Mouse (Mus musculus): ENCODE results near the gene Tbc1d24.

The Tbc1d24 gene

GRCm38 (mm10) chr17:24205284-24205888 is at the start of gene Tbc1d24:
Gene Tbc1d24 (minus strand): TSS chr17:24205562.
- peak; percentile 93 for DNase-seq (ENCODE audit: low spot score)

- DNase-seq (ENCODE audit: low spot score), result no peak
Measured at GRCm38 (mm10) chr17:24252329-24252728, 47.0 kb upstream of the Tbc1d24 start.

DNA sequence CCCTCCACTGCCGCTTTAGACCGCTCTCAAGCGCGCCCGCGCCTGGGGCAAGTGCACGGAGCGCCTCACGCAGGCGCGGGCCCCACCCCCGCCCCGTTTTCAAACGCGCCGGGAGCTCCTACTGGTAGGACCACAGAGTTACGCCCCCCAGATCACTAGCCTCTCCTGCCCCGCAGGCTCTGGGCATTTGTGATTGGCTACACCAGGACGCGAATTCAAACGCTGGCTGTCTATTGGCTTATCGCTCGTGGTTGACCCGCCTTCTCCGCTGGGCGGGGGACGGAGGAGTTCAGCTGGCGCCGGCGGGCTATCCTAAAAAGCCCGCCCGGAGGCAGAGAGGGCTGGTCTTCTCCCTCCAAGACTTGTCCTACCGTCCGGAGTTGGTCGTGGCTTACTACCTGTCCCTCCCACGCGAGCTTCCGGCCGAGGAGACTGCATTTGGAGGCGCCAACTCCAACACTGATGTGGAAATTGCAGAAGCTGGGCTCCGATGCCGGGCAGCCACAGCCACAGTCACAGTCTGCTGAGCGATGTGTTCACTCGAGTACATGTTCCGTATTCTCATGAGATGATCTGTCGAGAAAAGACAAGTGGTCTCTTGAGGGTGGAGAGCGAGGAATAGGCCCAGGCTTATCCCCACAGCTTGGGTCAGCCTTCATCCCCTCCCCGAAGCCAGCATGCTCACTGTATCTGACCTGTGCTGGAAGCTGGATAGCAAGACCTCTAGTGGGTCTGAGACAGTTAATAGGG is 46.1 kb upstream of the Tbc1d24 start, which contains the start of gene Ccnf:
TSS of gene Ccnf (minus strand) at position 165 of the 750 bp plus-strand sequence.
- peak; percentile 98 for DNase-seq (ENCODE audit: low spot score)

- no peak for DNase-seq (ENCODE audit: low spot score)
Measured at GRCm38 (mm10) chr17:24250988-24251319, 45.6 kb upstream of the Tbc1d24 start.

DNA sequence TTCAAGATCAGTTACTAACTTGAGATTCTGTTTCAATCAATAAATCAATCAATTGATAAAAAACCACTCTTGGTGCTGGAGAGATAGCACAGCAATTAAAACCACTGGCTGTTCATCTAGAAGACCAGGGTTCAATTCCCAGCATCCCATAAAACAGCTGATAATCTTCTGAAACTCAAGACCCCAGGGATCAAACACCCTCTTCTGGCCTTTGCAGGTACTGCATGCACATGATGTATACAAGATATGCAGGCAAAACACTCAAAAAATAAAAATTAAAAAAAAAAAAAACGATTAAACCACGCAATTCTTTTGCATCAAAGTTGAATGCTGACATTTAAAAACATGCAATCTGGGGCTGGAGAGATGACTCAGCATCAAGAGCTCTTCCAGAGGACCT is 43.3 kb upstream of the Tbc1d24 start:
- DNase-seq (ENCODE audit: low spot score), result no peak

GRCm38 (mm10) chr17:24244061-24244460 is 38.7 kb upstream of the Tbc1d24 start:
- DNase-seq (ENCODE audit: low spot score), result no peak

DNA sequence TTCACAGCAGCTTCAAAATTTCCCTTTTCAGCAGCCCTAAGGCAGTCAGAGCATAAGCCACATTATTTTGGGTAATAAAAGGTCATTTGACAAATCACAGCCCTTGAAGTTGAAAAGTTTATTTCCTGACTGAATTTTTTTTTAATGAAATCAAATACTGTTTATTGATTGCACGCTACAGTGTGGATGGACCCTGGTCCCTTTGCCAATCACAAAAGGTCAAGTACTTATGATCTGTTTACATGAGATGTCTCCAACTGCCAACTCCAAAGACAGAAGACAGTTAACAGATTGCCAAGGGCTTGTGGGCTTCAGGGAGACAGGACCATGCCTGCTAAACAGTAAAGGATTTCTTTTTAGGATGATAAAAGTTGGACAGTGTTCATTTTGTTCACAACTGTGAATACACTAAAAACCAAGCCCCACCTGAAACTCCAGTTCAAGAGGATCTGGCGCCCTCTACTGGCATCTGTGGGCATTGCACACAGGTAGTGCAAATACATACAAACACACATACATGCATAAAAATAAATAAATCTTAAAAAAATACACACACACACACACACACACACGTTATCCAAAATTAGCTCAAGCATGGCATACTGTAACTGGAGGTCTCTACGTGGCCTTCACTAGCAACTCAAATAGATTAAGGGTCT is 38.1 kb upstream of the Tbc1d24 start:
- DNase-seq (ENCODE audit: low spot score), result no peak

GRCm38 (mm10) chr17:24236921-24237320 is 31.6 kb upstream of the Tbc1d24 start:
- no peak for DNase-seq (ENCODE audit: low spot score)

DNA sequence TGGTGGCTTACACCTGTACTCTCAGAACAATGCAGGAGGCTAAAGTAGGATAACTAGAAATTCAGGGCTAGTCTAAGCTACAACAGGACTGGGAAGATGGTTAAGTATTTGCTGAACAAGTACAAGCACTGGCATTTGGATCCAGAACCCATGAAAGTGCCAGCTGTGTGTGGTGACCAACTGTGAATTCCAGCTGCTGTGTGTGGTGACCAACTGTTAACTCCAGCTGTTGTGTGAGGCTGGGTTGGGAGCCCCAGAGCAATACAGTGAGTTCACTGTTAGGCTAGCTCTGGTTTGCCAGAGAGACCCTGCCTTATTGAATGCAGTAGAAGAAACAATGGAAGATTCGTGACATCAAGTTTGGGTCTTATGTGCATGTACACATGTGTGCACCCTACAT is 31.1 kb upstream of the Tbc1d24 start:
- DNase-seq (ENCODE audit: low spot score), result no peak

- DNase-seq (ENCODE audit: low spot score), result no peak
Measured at GRCm38 (mm10) chr17:24227941-24228340, 22.6 kb upstream of the Tbc1d24 start.

DNA sequence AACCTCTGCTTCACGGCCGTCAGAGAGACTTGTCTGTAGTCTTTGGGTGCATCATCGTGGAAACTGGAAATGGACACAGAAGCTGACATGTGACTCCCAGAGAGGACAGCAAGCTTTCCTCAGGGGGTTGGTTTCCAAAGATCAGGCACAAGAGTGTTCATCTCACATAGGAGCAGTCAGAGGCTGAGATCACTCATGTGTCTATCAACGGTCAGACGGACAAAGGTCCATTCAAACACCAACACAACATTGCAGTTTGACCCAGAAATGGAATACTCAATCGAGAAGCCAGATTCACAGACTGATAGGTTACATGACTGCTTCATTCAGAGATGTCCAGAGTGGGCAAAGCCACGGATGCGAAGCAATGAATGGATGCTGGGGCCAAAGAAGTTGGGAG is 21.4 kb upstream of the Tbc1d24 start:
- DNase-seq (ENCODE audit: low spot score), result no peak

GRCm38 (mm10) chr17:24225851-24226250 is 20.5 kb upstream of the Tbc1d24 start:
- no peak for DNase-seq (ENCODE audit: low spot score)

DNA sequence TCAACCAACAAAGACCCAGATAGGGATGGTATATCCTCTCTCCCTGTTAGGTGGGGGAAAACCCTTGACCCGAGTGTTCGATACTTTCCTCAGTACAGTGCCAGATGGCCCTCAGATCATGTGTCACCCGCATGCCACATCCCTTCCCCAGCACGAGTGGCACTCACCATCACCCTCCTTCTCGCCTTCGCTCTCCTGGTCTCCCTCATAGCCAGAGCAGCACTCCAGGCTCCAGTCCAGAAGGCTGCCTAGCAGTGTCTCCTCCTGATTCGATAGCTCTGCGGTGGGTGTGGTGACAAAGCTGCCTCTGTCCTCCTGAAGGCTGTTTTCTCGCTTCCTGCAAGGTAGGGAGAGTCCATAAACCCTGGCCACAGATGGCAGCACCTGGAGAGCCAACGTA is 19.4 kb upstream of the Tbc1d24 start:
- no peak for DNase-seq (ENCODE audit: low spot score)

GRCm38 (mm10) chr17:24223513-24223912 is 18.2 kb upstream of the Tbc1d24 start:
- no peak for DNase-seq (ENCODE audit: low spot score)

DNA sequence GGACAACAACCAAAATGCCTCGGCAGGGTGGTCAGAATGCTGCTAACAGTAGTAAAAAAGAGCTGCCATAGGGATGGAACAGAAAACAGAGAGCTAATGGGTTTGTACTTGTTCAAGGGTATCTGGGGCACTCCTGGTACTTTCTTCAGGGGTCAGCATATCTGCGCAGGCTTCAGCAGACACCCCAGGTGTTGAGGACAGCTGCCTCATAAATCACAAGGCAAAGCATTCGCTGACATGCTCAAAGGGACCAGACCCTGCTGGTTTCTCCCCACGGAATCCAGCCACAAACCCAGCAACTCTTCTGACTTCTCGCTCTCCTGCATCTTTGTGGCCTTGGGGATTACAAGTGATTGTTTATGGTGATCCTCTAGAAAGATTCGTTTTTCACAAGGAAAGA is 17.3 kb upstream of the Tbc1d24 start:
- no peak for DNase-seq (ENCODE audit: low spot score)

GRCm38 (mm10) chr17:24220435-24221411 is 15.4 kb upstream of the Tbc1d24 start, which contains the start of gene Tedc2:
Gene Tedc2 (minus strand): TSS chr17:24220851.
- DNase-seq (ENCODE audit: low spot score), result peak; percentile 98

DNA sequence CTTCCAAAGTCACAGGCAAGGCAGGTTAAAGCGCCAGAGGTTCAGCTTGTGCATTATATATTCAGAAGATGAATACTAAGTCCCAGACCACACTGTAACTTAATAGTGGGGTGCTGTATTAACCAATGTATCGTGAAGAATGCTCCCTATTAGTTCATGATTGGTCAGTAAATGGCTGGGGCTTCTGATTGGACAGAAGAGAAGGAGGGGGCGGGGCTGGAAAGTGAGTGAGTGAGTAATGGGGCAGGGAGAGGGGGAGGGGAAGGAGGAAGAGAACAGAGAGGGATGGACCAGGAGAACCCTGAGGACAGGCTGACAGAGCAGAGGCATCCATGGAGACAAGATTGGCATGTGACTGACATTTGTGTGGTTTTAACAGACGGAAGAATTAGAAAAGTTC is 11.5 kb upstream of the Tbc1d24 start:
- no peak for DNase-seq (ENCODE audit: low spot score)

- no peak for DNase-seq (ENCODE audit: low spot score)
Measured at GRCm38 (mm10) chr17:24213186-24213585, 7.8 kb upstream of the Tbc1d24 start.

DNA sequence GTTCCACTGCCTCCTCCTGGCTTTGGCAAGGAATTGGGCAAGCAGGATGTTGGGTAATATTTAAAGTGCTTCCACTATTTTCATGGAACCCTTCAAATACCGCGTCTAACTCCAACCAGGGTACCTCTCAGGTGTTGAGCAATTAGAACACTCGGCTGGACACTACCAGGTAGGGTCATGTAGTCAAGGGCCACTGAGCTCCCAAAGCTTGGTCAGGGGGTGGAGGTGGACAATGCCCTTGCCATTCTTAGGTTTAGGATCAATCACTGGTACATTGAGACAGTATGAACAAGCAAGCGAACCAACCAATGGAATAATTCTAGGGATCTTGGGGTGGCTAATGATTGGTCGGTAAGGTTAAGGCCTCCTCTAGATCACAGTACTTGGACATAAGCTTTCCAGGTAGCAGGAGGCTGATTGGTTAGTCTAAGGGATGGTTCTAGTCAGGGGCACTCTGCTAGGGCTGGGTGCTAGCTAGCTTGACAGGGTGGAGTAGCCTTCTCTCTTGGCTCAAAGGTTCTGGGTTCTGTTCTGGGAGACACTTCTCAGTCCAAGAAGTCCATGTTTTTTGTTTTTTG is 7.2 kb upstream of the Tbc1d24 start:
- DNase-seq (ENCODE audit: low spot score), result no peak

DNA sequence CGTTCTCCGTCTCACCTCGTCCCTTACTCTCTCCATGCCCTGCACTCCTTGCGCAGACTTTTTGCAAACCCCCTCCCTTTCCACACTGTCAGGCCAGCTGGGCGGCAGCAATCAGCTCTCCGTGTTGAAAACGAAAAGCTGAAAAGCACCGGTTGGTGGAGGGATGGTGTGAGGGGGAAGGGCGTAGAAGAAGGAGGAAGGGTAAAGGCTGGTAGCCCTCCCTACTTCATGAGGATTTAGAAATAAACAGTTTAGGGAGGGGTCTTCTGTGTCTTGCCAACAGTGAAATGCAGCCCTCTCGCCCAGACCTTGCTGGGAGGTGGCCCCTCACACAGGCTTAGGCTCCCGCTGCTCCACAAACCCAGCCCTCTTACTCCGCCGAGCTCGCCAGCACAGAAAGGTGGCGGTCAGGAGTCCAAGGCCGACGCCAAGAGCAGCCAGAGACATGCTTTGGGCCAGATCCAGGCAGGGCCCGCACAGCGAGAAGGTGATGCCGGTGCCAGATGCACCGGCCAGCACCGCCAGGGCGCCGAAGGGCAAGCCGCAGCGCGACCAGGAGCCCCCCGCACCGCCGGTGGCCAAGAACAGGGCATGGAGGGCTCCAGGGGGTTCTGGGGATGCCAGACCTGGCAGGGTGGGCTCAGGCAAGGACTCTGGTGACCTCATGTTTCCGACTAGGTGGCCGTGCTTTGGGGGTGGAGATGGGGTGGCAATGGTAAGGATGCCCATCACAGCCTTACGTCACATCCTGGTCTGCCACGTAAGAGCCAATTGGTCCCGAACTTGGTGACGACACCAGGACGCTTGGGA is 6.5 kb upstream of the Tbc1d24 start:
- peak; percentile 62 for DNase-seq (ENCODE audit: low spot score)

DNA sequence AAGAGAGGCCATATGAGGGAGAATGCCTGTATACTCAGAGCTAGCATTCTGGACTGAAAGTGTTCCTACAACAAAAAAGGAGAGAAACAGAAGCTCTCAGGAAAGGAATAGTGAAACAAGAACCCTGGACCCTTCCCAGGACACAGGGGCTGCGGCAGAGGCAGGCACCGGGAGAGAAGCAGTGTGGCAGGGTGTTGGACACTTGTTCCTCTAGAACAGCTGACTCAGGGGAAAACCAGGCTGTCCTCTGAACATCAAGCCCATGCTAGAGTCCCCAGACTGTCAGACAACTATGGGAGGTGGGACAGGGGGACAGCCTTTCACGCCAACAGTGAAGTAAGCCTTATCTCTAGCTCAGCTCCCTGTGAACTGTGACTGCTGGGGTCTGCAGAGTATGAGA is 5.2 kb upstream of the Tbc1d24 start:
- no peak for DNase-seq (ENCODE audit: low spot score)
